Mouse (Mus musculus) urinary bladder, postnatal 25 days (tissue): ENCODE measurements at regions not wholly inside any gene's neighbourhood (a gene's known extent, or its start where the extent isn't known, plus 50 kb on each side); places are given as distances from the start of the nearest gene placed in this dataset.

Experiments
- DNase-seq: peaks from one replicate; pipeline ENCODE4 v3.0.0; 2022; ENCODE audit warnings: low spot score

- no peak for DNase-seq
These were observed 317.0 kb downstream of the Prr30 start for GRCm38 (mm10) chr14:100883115-100883514.

GRCm38 (mm10) chr14:100880103-100880502 lies 320.0 kb downstream of the Prr30 start:
- DNase-seq, result no peak

GRCm38 (mm10) chr14:100867790-100868189 lies 332.3 kb downstream of the Prr30 start:
- no peak for DNase-seq

- DNase-seq, result no peak
These were observed 335.3 kb downstream of the Prr30 start for GRCm38 (mm10) chr14:100864792-100865191.

- DNase-seq, result no peak
These were observed 336.0 kb downstream of the Prr30 start for GRCm38 (mm10) chr14:100864164-100864563.

- no peak for DNase-seq
These were observed 357.3 kb downstream of the Prr30 start for GRCm38 (mm10) chr14:100842828-100843227.
